Mouse (Mus musculus): ENCODE results near the gene Rab40c. TPM values are rescaled to one million over a fixed set of nuclear protein-coding genes. Genes with fewer than 3 reads are reported as not detected.

Gene Rab40c
- polyA plus RNA-seq, 1 experiment from 2014 or later: 6.5 TPM

- Histone ChIP-seq H3K27ac (peak overlapping the region; percentile 91), H3K36me3 (peaks cover 12% of the 10 kb centered on the region), H3K4me1 (replicated peaks) (peaks cover 44% of the 10 kb centered on the region), H3K27me3 (no peaks in the 10 kb centered on the region), H3K4me2 (peak overlapping the region; percentile 99), H3K9me3 (replicated peaks) (no peaks in the 10 kb centered on the region), H3K4me3 (replicated peaks) (peak overlapping the region; percentile 89), H3K9ac (peak overlapping the region; percentile 75)
- ATAC-seq (ENCODE audit: low read depth) (peak; percentile 92), DNase-seq (peak; percentile 99)
- WGBS (ENCODE audit: insufficient replicate concordance): under 1% methylated on average over 40 of the region's 40 CpGs
Measured at GRCm38 (mm10) chr17:25919786-25920642, 487 bp upstream of the Rab40c start.

- Histone ChIP-seq H3K4me2 (peak overlapping the region; percentile 99), H3K9ac (peak overlapping the region; percentile 90), H3K4me3 (replicated peaks) (peak overlapping the region; percentile 89), H3K9me3 (replicated peaks) (no peaks in the 10 kb centered on the region), H3K27ac (no peak overlapping the region), H3K4me1 (replicated peaks) (peaks cover 63% of the 10 kb centered on the region), H3K36me3 (no peaks in the 10 kb centered on the region; the same call in 1 of the 2 replicates), H3K27me3 (no peaks in the 10 kb centered on the region)
- ATAC-seq (ENCODE audit: low read depth): no peak
- WGBS (ENCODE audit: insufficient replicate concordance): 77% methylated on average over 9 of the region's 9 CpGs
- no peak for DNase-seq
Measured at GRCm38 (mm10) chr17:25918037-25918750, 1.3 kb downstream of the Rab40c start.

GRCm38 (mm10) chr17:25916931-25917647 is 2.4 kb downstream of the Rab40c start:
- Histone ChIP-seq H3K36me3 (no peaks in the 10 kb centered on the region; the same call in 1 of the 2 replicates), H3K27me3 (no peaks in the 10 kb centered on the region), H3K9ac (no peak overlapping the region), H3K4me2 (no peak overlapping the region), H3K4me3 (replicated peaks) (no peak overlapping the region), H3K4me1 (replicated peaks) (peaks cover 68% of the 10 kb centered on the region), H3K9me3 (replicated peaks) (no peaks in the 10 kb centered on the region), H3K27ac (no peak overlapping the region)
- no peak for ATAC-seq (ENCODE audit: low read depth)
- DNase-seq: no peak
- WGBS (ENCODE audit: insufficient replicate concordance): 59% methylated on average over 8 of the region's 8 CpGs

- no peaks in the 10 kb centered on the region for H3K9me3 ChIP-seq (replicated peaks)
- no peaks in the 10 kb centered on the region for H3K27me3 ChIP-seq
- no peak overlapping the region for H3K9ac ChIP-seq
- no peaks in the 10 kb centered on the region; the same call in 1 of the 2 replicates for H3K36me3 ChIP-seq
- DNase-seq: no peak
- peaks cover 60% of the 10 kb centered on the region for H3K4me1 ChIP-seq (replicated peaks)
- 0 out of 2 replicates have a peak overlapping the region, but pooled peaks have one; percentile 15 for H3K27ac ChIP-seq
- 48% methylated on average over 4 of the region's 4 CpGs for WGBS (ENCODE audit: insufficient replicate concordance)
- no peak for ATAC-seq (ENCODE audit: low read depth)
- H3K4me3 ChIP-seq (replicated peaks): no peak overlapping the region
- H3K4me2 ChIP-seq: no peak overlapping the region
Measured at GRCm38 (mm10) chr17:25914295-25914694, 5.2 kb downstream of the Rab40c start.

- Histone ChIP-seq H3K27ac (0 out of 2 replicates have a peak overlapping the region, but pooled peaks have one; percentile 15), H3K4me1 (replicated peaks) (peaks cover 58% of the 10 kb centered on the region), H3K27me3 (no peaks in the 10 kb centered on the region), H3K4me3 (replicated peaks) (no peak overlapping the region), H3K9ac (no peak overlapping the region), H3K4me2 (no peak overlapping the region), H3K36me3 (no peaks in the 10 kb centered on the region; the same call in 1 of the 2 replicates), H3K9me3 (replicated peaks) (no peaks in the 10 kb centered on the region)
- DNase-seq (no peak), ATAC-seq (ENCODE audit: low read depth) (no peak)
- WGBS (ENCODE audit: insufficient replicate concordance): 10% methylated on average over 1 of the region's 1 CpGs
Measured at GRCm38 (mm10) chr17:25913877-25914275, 5.7 kb downstream of the Rab40c start.

- H3K4me3 ChIP-seq (replicated peaks): no peak overlapping the region
- H3K4me1 ChIP-seq (replicated peaks): peaks cover 53% of the 10 kb centered on the region
- DNase-seq: no peak
- H3K4me2 ChIP-seq: no peak overlapping the region
- WGBS (ENCODE audit: insufficient replicate concordance): 40% methylated on average over 14 of the region's 14 CpGs
- H3K9ac ChIP-seq: no peak overlapping the region
- H3K27ac ChIP-seq: no peak overlapping the region
- no peak for ATAC-seq (ENCODE audit: low read depth)
- H3K27me3 ChIP-seq: no peaks in the 10 kb centered on the region
- no peaks in the 10 kb centered on the region for H3K9me3 ChIP-seq (replicated peaks)
- no peaks in the 10 kb centered on the region; the same call in 1 of the 2 replicates for H3K36me3 ChIP-seq
Measured at GRCm38 (mm10) chr17:25913186-25913876, 6.2 kb downstream of the Rab40c start.

GRCm38 (mm10) chr17:25911816-25912215 is 7.7 kb downstream of the Rab40c start:
- H3K4me2 ChIP-seq: no peak overlapping the region
- no peak overlapping the region for H3K4me3 ChIP-seq (replicated peaks)
- H3K9me3 ChIP-seq (replicated peaks): no peaks in the 10 kb centered on the region
- 69% methylated on average over 4 of the region's 4 CpGs for WGBS (ENCODE audit: insufficient replicate concordance)
- H3K27me3 ChIP-seq: no peaks in the 10 kb centered on the region
- no peak for ATAC-seq (ENCODE audit: low read depth)
- H3K9ac ChIP-seq: no peak overlapping the region
- DNase-seq: no peak
- no peak overlapping the region for H3K27ac ChIP-seq
- peaks cover 37% of the 10 kb centered on the region for H3K4me1 ChIP-seq (replicated peaks)
- peaks cover 4% of the 10 kb centered on the region; the same call in 1 of the 2 replicates for H3K36me3 ChIP-seq

GRCm38 (mm10) chr17:25907640-25908039 is 11.9 kb downstream of the Rab40c start:
- Histone ChIP-seq H3K36me3 (0 out of 2 replicates have a peak, but pooled peaks cover 4% of the 10 kb centered on the region), H3K9ac (no peak overlapping the region), H3K9me3 (replicated peaks) (no peaks in the 10 kb centered on the region), H3K4me1 (replicated peaks) (peaks cover 11% of the 10 kb centered on the region), H3K27ac (no peak overlapping the region), H3K4me2 (no peak overlapping the region), H3K27me3 (no peaks in the 10 kb centered on the region), H3K4me3 (replicated peaks) (no peak overlapping the region)
- no peak for DNase-seq
- 74% methylated on average over 2 of the region's 2 CpGs for WGBS (ENCODE audit: insufficient replicate concordance)
- no peak for ATAC-seq (ENCODE audit: low read depth)

- Histone ChIP-seq H3K9ac (no peak overlapping the region), H3K4me3 (replicated peaks) (no peak overlapping the region), H3K9me3 (replicated peaks) (no peaks in the 10 kb centered on the region), H3K27me3 (no peaks in the 10 kb centered on the region), H3K36me3 (peaks cover 14% of the 10 kb centered on the region), H3K4me2 (no peak overlapping the region), H3K4me1 (replicated peaks) (0 out of 2 replicates have a peak, but pooled peaks cover 3% of the 10 kb centered on the region), H3K27ac (no peak overlapping the region)
- no peak for DNase-seq
- WGBS (ENCODE audit: insufficient replicate concordance): 52% methylated on average over 3 of the region's 3 CpGs
- no peak for ATAC-seq (ENCODE audit: low read depth)
Measured at GRCm38 (mm10) chr17:25903061-25903460, 16.5 kb downstream of the Rab40c start.

- no peak for DNase-seq
- WGBS (ENCODE audit: insufficient replicate concordance): 87% methylated on average over 1 of the region's 1 CpGs
- H3K9ac ChIP-seq: no peak overlapping the region
- H3K27ac ChIP-seq: no peak overlapping the region
- H3K27me3 ChIP-seq: no peaks in the 10 kb centered on the region
- peaks cover 14% of the 10 kb centered on the region for H3K4me1 ChIP-seq (replicated peaks)
- no peaks in the 10 kb centered on the region for H3K9me3 ChIP-seq (replicated peaks)
- H3K4me2 ChIP-seq: no peak overlapping the region
- ATAC-seq (ENCODE audit: low read depth): no peak
- peaks cover 10% of the 10 kb centered on the region for H3K36me3 ChIP-seq
- H3K4me3 ChIP-seq (replicated peaks): no peak overlapping the region
Measured at GRCm38 (mm10) chr17:25900193-25900592, 19.3 kb downstream of the Rab40c start.
